Mouse (Mus musculus): ENCODE measurements around the gene Ankrd11. TPM values are rescaled to one million over a fixed set of nuclear protein-coding genes. Genes with fewer than 3 reads are reported as not detected.
"Not testable (repeated sequence)": the region's sequence is repeated elsewhere in the genome, so short reads cannot be mapped to it uniquely, and the experiment has no call there.

The Ankrd11 gene
- polyA plus RNA-seq, 1 experiment from 2014 or later = 46.2 TPM

- H3K4me1 ChIP-seq (ENCODE audit: control insufficient read depth, insufficient read depth, low read length) = peaks cover 20% of the 10 kb centered on the region
- DNase-seq (no peak), ATAC-seq (ENCODE audit: low FRiP score, low TSS enrichment) (peak; percentile 41; the same call in 1 of the 2 replicates)
- WGBS = under 1% methylated on average over 14 of the region's 14 CpGs
- peak overlapping the region; percentile 75 for H3K4me2 ChIP-seq (ENCODE audit: low read length)
- no peaks in the 10 kb centered on the region for H3K36me3 ChIP-seq (ENCODE audit: control insufficient read depth, insufficient read depth, low read length)
- H3K27ac ChIP-seq (replicated peaks; ENCODE audit: low read depth, low read length) = peak overlapping the region; percentile 90
- H3K9ac ChIP-seq (replicated peaks; ENCODE audit: low read length) = peak overlapping the region; percentile 87
- peak overlapping the region; percentile 91 for H3K4me3 ChIP-seq (replicated peaks; ENCODE audit: low read depth, low read length)
- H3K9me3 ChIP-seq (ENCODE audit: control insufficient read depth, low read length) = no peaks in the 10 kb centered on the region
- H3K27me3 ChIP-seq (ENCODE audit: control insufficient read depth, insufficient read depth, low read length) = no peaks in the 10 kb centered on the region
Measured at GRCm38 (mm10) chr8:123064809-123065213, 22.7 kb upstream of the Ankrd11 start.

GRCm38 (mm10) chr8:123064072-123064471 lies 22.0 kb upstream of the Ankrd11 start:
- 76% methylated on average over 4 of the region's 4 CpGs for WGBS
- Histone ChIP-seq H3K27ac (replicated peaks; ENCODE audit: low read depth, low read length) (no peak overlapping the region), H3K4me1 (ENCODE audit: control insufficient read depth, insufficient read depth, low read length) (peaks cover 20% of the 10 kb centered on the region)

GRCm38 (mm10) chr8:123062721-123063120 lies 20.6 kb upstream of the Ankrd11 start, which contains the start of gene Spg7:
Gene Spg7 (plus strand): TSS chr8:123062942.
- no peak for ATAC-seq (ENCODE audit: low FRiP score, low TSS enrichment)
- 72% methylated on average over 7 of the region's 7 CpGs for WGBS
- Histone ChIP-seq H3K4me2 (ENCODE audit: low read length) (no peak within 1 kb of the TSS), H3K4me3 (replicated peaks; ENCODE audit: low read depth, low read length) (no peak within 1 kb of the TSS), H3K27me3 (ENCODE audit: control insufficient read depth, insufficient read depth, low read length) (no peaks in the 10 kb centered on the region), H3K36me3 (ENCODE audit: control insufficient read depth, insufficient read depth, low read length) (no peaks in the 10 kb centered on the region), H3K4me1 (ENCODE audit: control insufficient read depth, insufficient read depth, low read length) (peaks cover 20% of the 10 kb centered on the region), H3K9ac (replicated peaks; ENCODE audit: low read length) (no peak within 1 kb of the TSS), H3K27ac (replicated peaks; ENCODE audit: low read depth, low read length) (no peak within 1 kb of the TSS), H3K9me3 (ENCODE audit: control insufficient read depth, low read length) (no peaks in the 10 kb centered on the region)
- no peak for DNase-seq

More at GRCm38 (mm10) chr8:123064072-123064471, 22.0 kb upstream of the Ankrd11 start:
- ATAC-seq (ENCODE audit: low FRiP score, low TSS enrichment) (no peak), DNase-seq (no peak)
- H3K27me3 ChIP-seq (ENCODE audit: control insufficient read depth, insufficient read depth, low read length) = no peaks in the 10 kb centered on the region
- peak overlapping the region; percentile 91; the same call in 1 of the 2 replicates for H3K4me3 ChIP-seq (replicated peaks; ENCODE audit: low read depth, low read length)
- peak overlapping the region; percentile 75 for H3K4me2 ChIP-seq (ENCODE audit: low read length)
- peak overlapping the region; percentile 87; the same call in 1 of the 2 replicates for H3K9ac ChIP-seq (replicated peaks; ENCODE audit: low read length)
- no peaks in the 10 kb centered on the region for H3K36me3 ChIP-seq (ENCODE audit: control insufficient read depth, insufficient read depth, low read length)
- no peaks in the 10 kb centered on the region for H3K9me3 ChIP-seq (ENCODE audit: control insufficient read depth, low read length)

DNA sequence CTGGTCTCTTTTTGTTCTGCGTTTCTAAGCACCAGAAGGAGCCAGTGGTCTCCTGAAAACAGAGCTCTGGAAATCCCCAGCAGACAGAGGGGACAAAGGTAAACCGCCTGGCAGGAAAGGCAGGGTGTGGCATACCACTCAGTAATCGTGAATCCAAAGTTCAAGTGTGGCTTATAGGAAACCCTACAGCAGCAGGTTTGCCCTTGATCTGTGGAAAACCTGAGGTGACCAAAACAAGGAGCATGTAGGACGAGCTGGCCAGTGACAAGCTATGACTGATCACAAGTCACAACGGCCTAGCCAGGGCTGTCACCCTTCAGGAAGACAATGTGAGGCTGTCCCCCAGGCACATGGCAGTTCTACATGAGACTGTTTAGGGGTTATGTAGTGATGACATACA lies 9.4 kb upstream of the Ankrd11 start:
- ATAC-seq (ENCODE audit: low FRiP score, low TSS enrichment) = no peak
- Histone ChIP-seq H3K9me3 (ENCODE audit: control insufficient read depth, low read length) (no peaks in the 10 kb centered on the region), H3K27ac (replicated peaks; ENCODE audit: low read depth, low read length) (no peak overlapping the region), H3K4me1 (ENCODE audit: control insufficient read depth, insufficient read depth, low read length) (no peaks in the 10 kb centered on the region), H3K4me2 (ENCODE audit: low read length) (no peak overlapping the region), H3K4me3 (replicated peaks; ENCODE audit: low read depth, low read length) (no peak overlapping the region), H3K36me3 (ENCODE audit: control insufficient read depth, insufficient read depth, low read length) (no peaks in the 10 kb centered on the region), H3K9ac (replicated peaks; ENCODE audit: low read length) (no peak overlapping the region), H3K27me3 (ENCODE audit: control insufficient read depth, insufficient read depth, low read length) (no peaks in the 10 kb centered on the region)
- 78% methylated on average over 5 of the region's 5 CpGs for WGBS
- no peak for DNase-seq

GRCm38 (mm10) chr8:123048402-123048801 lies 6.3 kb upstream of the Ankrd11 start:
- no peak overlapping the region for H3K9ac ChIP-seq (replicated peaks; ENCODE audit: low read length)
- H3K9me3 ChIP-seq (ENCODE audit: control insufficient read depth, low read length) = no peaks in the 10 kb centered on the region
- ATAC-seq (ENCODE audit: low FRiP score, low TSS enrichment) (no peak), DNase-seq (no peak)
- H3K4me3 ChIP-seq (replicated peaks; ENCODE audit: low read depth, low read length) = no peak overlapping the region
- 88% methylated on average over 7 of the region's 7 CpGs for WGBS
- H3K27ac ChIP-seq (replicated peaks; ENCODE audit: low read depth, low read length) = no peak overlapping the region
- no peaks in the 10 kb centered on the region for H3K27me3 ChIP-seq (ENCODE audit: control insufficient read depth, insufficient read depth, low read length)
- peaks cover 1% of the 10 kb centered on the region for H3K4me1 ChIP-seq (ENCODE audit: control insufficient read depth, insufficient read depth, low read length)
- H3K4me2 ChIP-seq (ENCODE audit: low read length) = no peak overlapping the region
- no peaks in the 10 kb centered on the region for H3K36me3 ChIP-seq (ENCODE audit: control insufficient read depth, insufficient read depth, low read length)

- ATAC-seq (ENCODE audit: low FRiP score, low TSS enrichment) (no peak), DNase-seq (no peak)
- 88% methylated on average over 7 of the region's 7 CpGs for WGBS
Measured at GRCm38 (mm10) chr8:123047827-123048226, 5.8 kb upstream of the Ankrd11 start.

DNA sequence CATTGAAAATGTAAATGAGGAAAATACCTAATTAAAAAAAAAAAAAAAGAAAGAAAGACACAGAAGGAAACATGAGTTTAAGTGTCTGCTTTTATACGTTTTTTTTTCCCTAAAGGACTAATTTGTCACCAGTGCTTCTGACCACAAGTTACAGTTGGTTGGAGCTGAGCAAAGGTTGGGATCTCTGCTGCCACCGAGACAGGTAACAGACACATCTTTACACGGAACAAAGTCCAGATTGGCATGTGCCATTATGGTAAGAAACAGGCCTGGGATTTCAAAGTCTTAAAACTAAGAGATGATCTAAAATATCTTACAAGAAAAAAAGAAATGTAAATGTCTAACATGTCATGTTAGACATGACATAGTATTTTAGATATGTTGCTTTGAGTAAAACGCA lies 4.6 kb upstream of the Ankrd11 start:
- no peak for ATAC-seq (ENCODE audit: low FRiP score, low TSS enrichment)
- Histone ChIP-seq H3K36me3 (ENCODE audit: control insufficient read depth, insufficient read depth, low read length) (no peaks in the 10 kb centered on the region), H3K4me3 (replicated peaks; ENCODE audit: low read depth, low read length) (no peak overlapping the region), H3K27me3 (ENCODE audit: control insufficient read depth, insufficient read depth, low read length) (no peaks in the 10 kb centered on the region), H3K27ac (replicated peaks; ENCODE audit: low read depth, low read length) (no peak overlapping the region), H3K4me1 (ENCODE audit: control insufficient read depth, insufficient read depth, low read length) (peaks cover 6% of the 10 kb centered on the region), H3K9me3 (ENCODE audit: control insufficient read depth, low read length) (no peaks in the 10 kb centered on the region), H3K4me2 (ENCODE audit: low read length) (no peak overlapping the region), H3K9ac (replicated peaks; ENCODE audit: low read length) (no peak overlapping the region)
- 84% methylated on average over 4 of the region's 4 CpGs for WGBS
- no peak for DNase-seq

More at GRCm38 (mm10) chr8:123047827-123048226, 5.8 kb upstream of the Ankrd11 start:
- Histone ChIP-seq H3K4me3 (replicated peaks; ENCODE audit: low read depth, low read length) (no peak overlapping the region), H3K27ac (replicated peaks; ENCODE audit: low read depth, low read length) (no peak overlapping the region), H3K36me3 (ENCODE audit: control insufficient read depth, insufficient read depth, low read length) (no peaks in the 10 kb centered on the region), H3K4me1 (ENCODE audit: control insufficient read depth, insufficient read depth, low read length) (peaks cover 6% of the 10 kb centered on the region), H3K4me2 (ENCODE audit: low read length) (no peak overlapping the region), H3K27me3 (ENCODE audit: control insufficient read depth, insufficient read depth, low read length) (no peaks in the 10 kb centered on the region), H3K9me3 (ENCODE audit: control insufficient read depth, low read length) (no peaks in the 10 kb centered on the region), H3K9ac (replicated peaks; ENCODE audit: low read length) (no peak overlapping the region)

GRCm38 (mm10) chr8:123044743-123045425 lies 2.8 kb upstream of the Ankrd11 start:
- H3K36me3 ChIP-seq (ENCODE audit: control insufficient read depth, insufficient read depth, low read length); H3K4me2 ChIP-seq (ENCODE audit: low read length); H3K4me3 ChIP-seq (replicated peaks; ENCODE audit: low read depth, low read length); ATAC-seq (ENCODE audit: low FRiP score, low TSS enrichment); H3K9me3 ChIP-seq (ENCODE audit: control insufficient read depth, low read length); H3K9ac ChIP-seq (replicated peaks; ENCODE audit: low read length); H3K27ac ChIP-seq (replicated peaks; ENCODE audit: low read depth, low read length); H3K27me3 ChIP-seq (ENCODE audit: control insufficient read depth, insufficient read depth, low read length); DNase-seq: not testable (repeated sequence)
- WGBS = 93% methylated on average over 23 of the region's 23 CpGs
- H3K4me1 ChIP-seq (ENCODE audit: control insufficient read depth, insufficient read depth, low read length) = peaks cover 15% of the 10 kb centered on the region

GRCm38 (mm10) chr8:123043941-123044340 lies 1.9 kb upstream of the Ankrd11 start:
- no peak overlapping the region for H3K27ac ChIP-seq (replicated peaks; ENCODE audit: low read depth, low read length)
- H3K9ac ChIP-seq (replicated peaks; ENCODE audit: low read length) = no peak overlapping the region
- WGBS = 94% methylated on average over 3 of the region's 3 CpGs
- no peak overlapping the region for H3K4me3 ChIP-seq (replicated peaks; ENCODE audit: low read depth, low read length)
- H3K36me3 ChIP-seq (ENCODE audit: control insufficient read depth, insufficient read depth, low read length) = no peaks in the 10 kb centered on the region
- H3K27me3 ChIP-seq (ENCODE audit: control insufficient read depth, insufficient read depth, low read length) = no peaks in the 10 kb centered on the region
- no peaks in the 10 kb centered on the region for H3K9me3 ChIP-seq (ENCODE audit: control insufficient read depth, low read length)
- ATAC-seq (ENCODE audit: low FRiP score, low TSS enrichment) (no peak), DNase-seq (no peak)
- H3K4me1 ChIP-seq (ENCODE audit: control insufficient read depth, insufficient read depth, low read length) = peaks cover 25% of the 10 kb centered on the region
- H3K4me2 ChIP-seq (ENCODE audit: low read length) = no peak overlapping the region
